Mouse (Mus musculus): ENCODE measurements around the gene Il17rb.

GRCm38 (mm10) chr14:29987739-29988138 is 21.0 kb downstream of the Il17rb start:
- TF ChIP-seq CTCF (IDR thresholded peaks at IDR 0.05; ENCODE audit: low read depth) (no peak), EP300 (IDR thresholded peaks at IDR 0.05; ENCODE audit: low read depth) (no peak)
